Mouse (Mus musculus) lung, adult 2 months (tissue): ENCODE results near the gene Cacna2d4.

Experiments used
- CTCF ChIP-seq: fragments of 200-500 bp; IDR thresholded peaks from 2 replicates; pipeline ENCODE4 v1.5.1; 2011; ENCODE audit warnings: mild to moderate bottlenecking, low read length, control low read depth; ENCODE audit not compliant: insufficient read depth
- POLR2A ChIP-seq: fragments of 200-500 bp; IDR thresholded peaks from 2 replicates; pipeline ENCODE4 v1.6.1; 2011; ENCODE audit warnings: low read depth, mild to moderate bottlenecking, control low read depth, low read length, borderline replicate concordance; ENCODE audit errors: extremely low read depth

DNA sequence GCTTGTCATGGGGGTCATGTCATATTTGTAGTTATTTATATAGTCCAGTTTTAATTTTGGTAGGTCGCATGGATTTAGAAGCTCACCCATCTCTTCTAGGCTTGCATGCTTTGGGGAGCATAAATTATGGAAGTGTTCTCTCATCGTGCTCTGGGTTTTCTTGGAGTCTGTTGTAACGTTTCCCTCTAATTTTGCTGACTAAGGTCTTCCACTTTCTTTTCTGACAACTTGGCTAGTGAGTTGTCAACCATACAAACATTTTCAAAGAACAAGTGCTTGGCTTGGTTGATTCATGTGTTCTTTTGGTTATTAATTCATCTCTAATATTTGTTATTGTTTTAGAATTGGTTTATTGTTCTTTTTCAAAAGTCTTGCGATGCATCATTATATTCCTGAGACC is 15.4 kb downstream of the Cacna2d4 start:
- no peak for TF ChIP-seq POLR2A
- TF ChIP-seq CTCF: no peak
